Mouse (Mus musculus): ENCODE measurements at regions not wholly inside any gene's neighbourhood (a gene's known extent, or its start where the extent isn't known, plus 50 kb on each side); places are given as distances from the start of the nearest gene placed in this dataset.

- no peak for DNase-seq (ENCODE audit: low spot score in 2 of 2)
Measured at GRCm38 (mm10) chr10:126176759-126177473, 210.9 kb downstream of the Lrig3 start.

GRCm38 (mm10) chr10:126182386-126182785, 216.4 kb downstream of the Lrig3 start:
- DNase-seq (ENCODE audit: low spot score in 2 of 2) = no peak

- DNase-seq (ENCODE audit: low spot score in 2 of 2) = no peak
Measured at GRCm38 (mm10) chr10:126183961-126184360, 218.0 kb downstream of the Lrig3 start.

GRCm38 (mm10) chr10:126185410-126185809, 219.4 kb downstream of the Lrig3 start:
- DNase-seq (ENCODE audit: low spot score in 2 of 2) = no peak

- no peak for DNase-seq (ENCODE audit: low spot score in 2 of 2)
Measured at GRCm38 (mm10) chr10:126186086-126186485, 220.1 kb downstream of the Lrig3 start.

- DNase-seq (ENCODE audit: low spot score in 2 of 2) = no peak
Measured at GRCm38 (mm10) chr10:126189001-126189400, 223.0 kb downstream of the Lrig3 start.
